Mouse (Mus musculus) neural tube, embryonic 12.5 days (tissue): ENCODE data around the gene Dysf. TPM values are rescaled to one million over a fixed set of nuclear protein-coding genes. Genes with fewer than 3 reads are reported as not detected.
"Not testable (repeated sequence)": the region's sequence is repeated elsewhere in the genome, so short reads cannot be mapped to it uniquely, and the experiment has no call there.

ENCODE experiments used
- ATAC-seq: fragments of 200-750 bp; cut with Nextera tagmentation; 2 replicates; pipeline ENCODE4 v1.8.0; 2017; ENCODE audit warnings: low read depth, mild to moderate bottlenecking, moderate TSS enrichment, moderate library complexity; ENCODE audit not compliant: low FRiP score
- H3K27ac ChIP-seq: fragments of 300-500 bp; sonication (generic); 2 replicates; pipeline ENCODE4 v1.5.1; 2016
- H3K27me3 ChIP-seq: fragments of 300-500 bp; sonication (generic); replicated peaks from 2 replicates; pipeline ENCODE4 v1.6.1; 2016; ENCODE audit warnings: mild to moderate bottlenecking
- H3K36me3 ChIP-seq: fragments of 300-500 bp; sonication (generic); 2 replicates; pipeline ENCODE4 v1.6.1; 2016; ENCODE audit warnings: mild to moderate bottlenecking
- H3K4me1 ChIP-seq: fragments of 300-500 bp; sonication (generic); 2 replicates; pipeline ENCODE4 v1.6.1; 2016
- H3K4me2 ChIP-seq: fragments of 300-500 bp; sonication (generic); replicated peaks from 2 replicates; pipeline ENCODE4 v1.6.1; 2016; ENCODE audit warnings: mild to moderate bottlenecking
- H3K4me3 ChIP-seq: fragments of 300-500 bp; sonication (generic); 2 replicates; pipeline ENCODE4 v1.5.1; 2016
- H3K9ac ChIP-seq: fragments of 300-500 bp; sonication (generic); 2 replicates; pipeline ENCODE4 v1.6.1; 2016; ENCODE audit warnings: mild to moderate bottlenecking
- H3K9me3 ChIP-seq: fragments of 300-500 bp; sonication (generic); 2 replicates; pipeline ENCODE4 v1.6.1; 2016; ENCODE audit warnings: mild to moderate bottlenecking
- WGBS: fragments of 180-500 bp; shearing (Covaris S2); methylation state at CpG from one replicate; pipeline ENCODE4 v1.1.7; 2016; 5-methylcytosine and 5-hydroxymethylcytosine counted together
- polyA plus RNA-seq: library from polyadenylated mRNA; unstranded; fragments of >200 nt; fragmentation: Nextera tagmentation; extraction: Ambion mirVana; gene quantifications from 2 replicates; pipeline ENCODE4 v1.2.1, GENCODE M21; 2016

The Dysf gene
- 7.6 and 8.2 TPM in 2 replicates for polyA plus RNA-seq

GRCm38 (mm10) chr6:84008363-84009171 lies at the start of gene Dysf:
Gene Dysf (plus strand): TSS chr6:84008590.
- Histone ChIP-seq H3K4me3 (peak within 1 kb of the TSS; percentile 34), H3K36me3 (no peaks in the 10 kb centered on the region), H3K9ac (peak within 1 kb of the TSS; percentile 43), H3K27ac (no peak within 1 kb of the TSS), H3K9me3 (no peaks in the 10 kb centered on the region), H3K4me1 (peaks cover 29% of the 10 kb centered on the region), H3K27me3 (peaks cover 11% of the 10 kb centered on the region; the same call in 1 of the 2 replicates), H3K4me2 (peak within 1 kb of the TSS; percentile 75)
- 1% methylated on average over 41 of the region's 41 CpGs for WGBS
- 0 out of 2 replicates have a peak, but pooled peaks have one; percentile 59 for ATAC-seq

DNA sequence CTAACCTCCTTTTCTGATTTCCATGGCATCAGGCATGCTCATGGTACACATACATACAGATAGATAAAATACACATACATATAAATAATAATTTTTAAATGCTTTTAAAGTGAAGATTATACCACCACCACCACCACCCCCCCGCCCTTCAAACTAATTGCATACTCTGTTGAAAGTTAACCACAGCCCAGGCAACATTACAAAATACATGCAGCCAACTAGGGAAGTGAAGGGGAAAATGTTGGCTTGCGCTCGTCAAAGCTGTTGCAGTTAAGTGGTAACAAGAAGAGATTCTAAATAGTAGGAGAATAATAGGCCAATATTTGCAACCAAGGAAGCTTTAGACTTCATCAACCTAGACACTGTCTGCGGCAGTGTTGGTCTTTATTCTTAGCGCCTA lies 20.7 kb upstream of the Dysf start:
- Histone ChIP-seq H3K27ac (no peak overlapping the region), H3K27me3 (no peaks in the 10 kb centered on the region), H3K4me3 (no peak overlapping the region), H3K4me2 (no peak overlapping the region), H3K9me3 (no peaks in the 10 kb centered on the region), H3K9ac (no peak overlapping the region), H3K36me3 (peaks cover 43% of the 10 kb centered on the region), H3K4me1 (no peaks in the 10 kb centered on the region)
- ATAC-seq = no peak
- 95% methylated on average over 5 of the region's 5 CpGs for WGBS

DNA sequence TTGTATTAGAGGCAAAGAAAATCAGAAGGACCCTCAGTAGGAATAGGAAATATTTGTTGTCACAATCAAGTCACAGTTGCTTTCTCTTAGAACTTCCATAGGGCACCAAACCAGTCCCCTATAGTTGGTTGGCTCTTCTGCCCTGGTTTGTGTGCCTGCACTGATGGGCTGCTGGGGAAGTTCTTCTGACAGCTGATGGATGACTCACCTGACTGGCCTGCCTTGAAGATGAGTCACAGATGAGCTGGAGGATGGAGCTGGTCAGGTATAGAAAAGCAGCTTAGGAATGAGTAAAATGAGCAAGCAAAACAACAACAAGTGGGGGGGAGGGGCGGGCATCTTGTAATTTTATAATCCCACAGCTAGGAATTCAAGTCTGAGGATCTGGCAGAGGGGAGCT lies 5.7 kb upstream of the Dysf start:
- H3K4me3 ChIP-seq = no peak overlapping the region
- peaks cover 17% of the 10 kb centered on the region for H3K36me3 ChIP-seq
- no peaks in the 10 kb centered on the region for H3K27me3 ChIP-seq
- no peak overlapping the region for H3K9ac ChIP-seq
- no peak overlapping the region for H3K27ac ChIP-seq
- H3K4me1 ChIP-seq = no peaks in the 10 kb centered on the region
- no peak for ATAC-seq
- H3K4me2 ChIP-seq = no peak overlapping the region
- WGBS = 76% methylated on average over 1 of the region's 1 CpGs
- H3K9me3 ChIP-seq = no peaks in the 10 kb centered on the region

DNA sequence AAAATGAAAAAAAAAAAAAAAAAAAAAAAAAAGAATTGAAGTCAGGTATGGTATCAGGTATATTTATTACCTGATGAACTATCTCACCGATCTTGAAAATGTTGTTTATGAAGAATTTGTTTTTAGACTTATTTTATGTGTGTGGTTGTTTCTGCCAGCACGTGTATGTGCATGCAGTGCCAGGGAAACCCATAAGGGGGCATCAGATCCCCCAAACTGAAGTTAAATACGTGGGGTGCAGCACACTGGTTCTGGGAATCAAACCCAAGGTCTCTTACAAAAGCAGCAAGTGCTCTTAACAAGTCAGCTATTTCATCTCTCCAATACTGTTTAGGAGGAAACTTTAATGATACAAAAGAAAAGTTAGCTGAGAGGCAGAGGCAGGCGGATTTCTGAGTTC lies 4.1 kb upstream of the Dysf start:
- Histone ChIP-seq H3K9ac (no peak overlapping the region), H3K27ac (no peak overlapping the region), H3K4me1 (peaks cover 12% of the 10 kb centered on the region), H3K36me3 (peaks cover 5% of the 10 kb centered on the region; the same call in 1 of the 2 replicates), H3K27me3 (peaks cover 5% of the 10 kb centered on the region; the same call in 1 of the 2 replicates), H3K9me3 (no peaks in the 10 kb centered on the region), H3K4me2 (no peak overlapping the region), H3K4me3 (no peak overlapping the region)
- no peak for ATAC-seq
- WGBS = 85% methylated on average over 4 of the region's 4 CpGs

- Histone ChIP-seq H3K9me3 (no peaks in the 10 kb centered on the region), H3K36me3 (no peaks in the 10 kb centered on the region), H3K27ac (no peak overlapping the region), H3K4me3 (peak overlapping the region; percentile 34; the same call in 1 of the 2 replicates), H3K4me2 (peak overlapping the region; percentile 75), H3K27me3 (peaks cover 11% of the 10 kb centered on the region; the same call in 1 of the 2 replicates), H3K9ac (no peak overlapping the region; the same call in 1 of the 2 replicates), H3K4me1 (peaks cover 29% of the 10 kb centered on the region)
- WGBS = 23% methylated on average over 8 of the region's 8 CpGs
- ATAC-seq = no peak
These were observed 932 bp downstream of the Dysf start for GRCm38 (mm10) chr6:84009172-84009872.

- no peaks in the 10 kb centered on the region for H3K36me3 ChIP-seq
- H3K9ac ChIP-seq = no peak overlapping the region
- H3K27ac ChIP-seq = no peak overlapping the region
- H3K4me1 ChIP-seq = peaks cover 29% of the 10 kb centered on the region
- no peaks in the 10 kb centered on the region for H3K9me3 ChIP-seq
- 19% methylated on average over 4 of the region's 4 CpGs for WGBS
- peak; percentile 42; the same call in 1 of the 2 replicates for ATAC-seq
- no peak overlapping the region for H3K4me3 ChIP-seq
- peak overlapping the region; percentile 75 for H3K4me2 ChIP-seq
- H3K27me3 ChIP-seq = peaks cover 11% of the 10 kb centered on the region; the same call in 1 of the 2 replicates
These were observed 1.5 kb downstream of the Dysf start for GRCm38 (mm10) chr6:84009915-84010302.

DNA sequence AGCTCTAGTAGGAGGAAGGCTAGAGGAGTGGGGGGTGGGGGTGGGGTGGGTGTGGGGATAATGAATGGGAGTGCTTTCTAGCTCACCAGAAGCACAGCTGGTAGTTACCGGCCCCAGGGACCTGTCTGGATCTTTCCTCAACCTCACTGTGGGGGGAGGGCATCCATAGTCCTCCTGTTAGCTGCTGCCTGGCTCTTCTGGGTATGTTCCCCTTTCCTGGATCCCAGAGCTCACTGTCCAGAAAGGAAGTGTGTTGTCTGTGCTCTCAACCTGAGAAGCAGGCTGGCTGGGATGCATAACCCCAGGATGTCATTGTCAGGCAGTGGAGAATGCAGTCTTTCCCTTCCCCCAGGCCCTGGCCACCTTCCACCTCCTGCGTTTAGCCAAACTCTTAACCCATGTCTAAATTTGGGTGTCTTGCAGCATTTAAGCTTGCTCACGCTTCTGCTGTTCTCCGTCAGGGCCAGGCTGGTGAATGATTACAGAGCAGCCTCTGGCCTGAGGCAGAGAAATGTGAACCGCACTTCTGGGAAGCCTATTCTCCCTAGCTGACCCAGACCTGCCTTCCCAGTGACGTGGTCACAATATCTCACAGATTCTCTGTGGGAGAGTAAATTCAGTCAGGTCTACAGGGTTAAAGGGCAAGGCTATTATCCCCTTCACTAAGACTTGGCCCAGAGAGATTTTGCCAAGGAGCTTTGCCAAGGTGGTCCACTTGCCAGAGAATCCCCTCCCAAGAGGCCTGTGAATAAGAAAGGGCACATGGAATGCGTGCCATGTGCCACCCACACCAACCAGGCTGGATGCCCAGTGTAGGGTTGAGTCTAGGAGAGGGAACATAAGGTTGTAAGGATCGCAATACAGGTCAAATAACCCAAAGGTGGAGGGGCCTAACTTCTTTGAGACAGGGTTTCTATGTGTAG lies 2.2 kb downstream of the Dysf start:
- Histone ChIP-seq H3K4me2 (peak overlapping the region; percentile 75), H3K36me3 (no peaks in the 10 kb centered on the region), H3K9ac (no peak overlapping the region), H3K4me1 (peaks cover 29% of the 10 kb centered on the region), H3K27ac (peak overlapping the region; percentile 37; the same call in 1 of the 2 replicates), H3K9me3 (no peaks in the 10 kb centered on the region), H3K27me3 (peaks cover 11% of the 10 kb centered on the region; the same call in 1 of the 2 replicates), H3K4me3 (no peak overlapping the region)
- peak; percentile 76 for ATAC-seq
- WGBS = 36% methylated on average over 8 of the region's 8 CpGs

DNA sequence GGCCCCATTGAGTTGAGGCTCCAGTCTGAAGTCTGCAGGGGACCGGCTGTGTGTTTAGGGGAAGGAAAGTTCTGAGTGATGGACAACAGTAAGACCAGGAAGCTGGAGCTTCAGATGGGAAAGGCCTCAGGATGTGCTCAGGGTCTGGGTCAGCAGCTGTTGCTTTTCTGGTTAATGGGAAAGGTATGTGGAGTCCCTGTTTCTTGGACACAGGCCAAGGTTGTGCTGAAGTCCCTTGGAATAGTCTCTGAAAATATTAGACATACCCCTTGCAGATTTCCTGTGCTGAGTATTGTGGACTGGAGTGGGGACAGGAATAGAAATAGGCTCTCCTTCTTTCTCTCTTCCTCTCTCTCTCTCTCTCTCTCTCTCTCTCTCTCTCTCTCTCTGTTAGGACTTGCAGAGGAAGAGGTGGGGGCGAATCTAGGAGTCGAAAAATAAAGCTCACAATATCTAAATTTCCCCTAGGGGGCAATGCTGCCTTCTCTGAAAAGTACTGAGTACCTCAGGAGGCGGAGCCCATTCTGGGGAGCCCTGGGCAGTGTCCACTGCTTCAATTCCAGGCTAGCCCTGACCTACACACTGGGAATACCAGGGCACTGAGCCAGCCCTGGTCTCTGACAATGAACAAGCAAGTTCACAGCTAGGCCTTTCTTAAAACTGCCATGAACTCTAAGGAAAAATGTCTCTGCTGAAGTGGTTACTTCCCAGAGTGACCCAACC lies 6.7 kb downstream of the Dysf start:
- H3K4me3 ChIP-seq, H3K4me2 ChIP-seq, H3K27ac ChIP-seq, H3K36me3 ChIP-seq, H3K9me3 ChIP-seq, ATAC-seq, H3K9ac ChIP-seq: not testable (repeated sequence)
- peaks cover 19% of the 10 kb centered on the region for H3K27me3 ChIP-seq
- 64% methylated on average over 4 of the region's 4 CpGs for WGBS
- H3K4me1 ChIP-seq = peaks cover 19% of the 10 kb centered on the region

GRCm38 (mm10) chr6:84016851-84017250 lies 8.5 kb downstream of the Dysf start:
- 88% methylated on average over 7 of the region's 7 CpGs for WGBS
- Histone ChIP-seq H3K4me2 (no peak overlapping the region), H3K27ac (no peak overlapping the region), H3K27me3 (peaks cover 19% of the 10 kb centered on the region), H3K36me3 (no peaks in the 10 kb centered on the region), H3K9ac (no peak overlapping the region), H3K4me3 (no peak overlapping the region), H3K9me3 (no peaks in the 10 kb centered on the region), H3K4me1 (peaks cover 10% of the 10 kb centered on the region; the same call in 1 of the 2 replicates)
- ATAC-seq = no peak

- Histone ChIP-seq H3K27ac (no peak overlapping the region), H3K36me3 (no peaks in the 10 kb centered on the region), H3K4me3 (no peak overlapping the region), H3K27me3 (peaks cover 19% of the 10 kb centered on the region), H3K4me2 (no peak overlapping the region), H3K9ac (no peak overlapping the region), H3K4me1 (peaks cover 10% of the 10 kb centered on the region; the same call in 1 of the 2 replicates), H3K9me3 (no peaks in the 10 kb centered on the region)
- 49% methylated on average over 3 of the region's 3 CpGs for WGBS
- no peak for ATAC-seq
These were observed 9.0 kb downstream of the Dysf start for GRCm38 (mm10) chr6:84017392-84017791.

DNA sequence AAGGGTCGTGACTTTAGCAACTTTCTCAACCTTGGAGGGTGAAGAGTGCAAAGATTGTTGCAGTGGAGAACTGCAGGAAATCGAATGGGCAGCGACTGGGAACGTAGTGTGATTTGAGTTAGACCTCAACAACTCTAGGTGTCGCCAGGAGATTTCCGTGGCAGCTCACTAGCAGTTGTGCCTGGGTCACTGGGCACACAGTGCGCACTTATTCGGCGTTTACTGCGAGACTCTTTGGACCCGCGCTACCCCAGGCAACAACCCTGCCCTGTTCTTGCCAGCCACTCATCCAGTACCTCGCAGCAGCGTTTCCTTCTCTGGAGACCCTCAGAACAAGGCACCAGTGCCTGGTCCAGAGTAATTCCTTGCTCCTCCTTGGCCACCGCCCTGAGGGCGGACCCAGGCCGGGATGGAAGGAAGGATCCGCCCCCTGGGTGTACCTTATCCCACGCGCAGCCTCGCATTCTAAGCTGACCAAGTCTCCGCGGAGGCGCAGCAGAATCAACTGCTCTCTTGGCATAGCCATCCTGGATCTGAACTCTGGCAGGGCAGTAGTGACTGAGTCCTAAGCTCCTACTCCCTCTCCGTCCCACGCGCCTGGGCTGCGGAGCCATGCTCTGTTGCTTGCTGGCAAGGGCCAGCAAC lies 10.6 kb downstream of the Dysf start:
- ATAC-seq = no peak
- H3K4me3 ChIP-seq = peak overlapping the region; percentile 26
- 6% methylated on average over 28 of the region's 28 CpGs for WGBS

More for the DNA sequence above, 10.6 kb downstream of the Dysf start:
- Histone ChIP-seq H3K27ac (no peak overlapping the region), H3K4me2 (peak overlapping the region; percentile 68), H3K36me3 (no peaks in the 10 kb centered on the region), H3K27me3 (peaks cover 16% of the 10 kb centered on the region), H3K9ac (peak overlapping the region; percentile 48; the same call in 1 of the 2 replicates), H3K4me1 (peaks cover 10% of the 10 kb centered on the region; the same call in 1 of the 2 replicates), H3K9me3 (no peaks in the 10 kb centered on the region)
